Mouse (Mus musculus) common myeloid progenitor, adult 5-6 weeks (primary cell): Measurements from ENCODE around the gene Ankrd10. TPM values are rescaled to one million over a fixed set of nuclear protein-coding genes. Genes with fewer than 3 reads are reported as not detected.
"Not testable (repeated sequence)": the region's sequence is repeated elsewhere in the genome, so short reads cannot be mapped to it uniquely, and the experiment has no call there.

Experiments used
- ATAC-seq: replicated peaks from 2 replicates; pipeline ENCODE4 v1.8.0; 2016; ENCODE audit warnings: low read depth, mild to moderate bottlenecking, moderate TSS enrichment, inconsistent platforms; ENCODE audit not compliant: poor library complexity, severe bottlenecking
- total RNA-seq: library from RNA; stranded (forward); fragments of 200-1000, 187-1606 nt; gene quantifications from 2 replicates; pipeline ENCODE4 v1.2.3, GENCODE M21; 2017

The Ankrd10 gene
- 85.5 and 98.0 TPM in 2 replicates for total RNA-seq

GRCm38 (mm10) chr8:11635611-11636081 lies at the start of gene Ankrd10:
Ankrd10 (minus strand) TSS chr8:11635757.
- peak; percentile 81 for ATAC-seq

GRCm38 (mm10) chr8:11684558-11684957 lies 49.0 kb upstream of the Ankrd10 start:
- ATAC-seq, result no peak

- no peak for ATAC-seq
Observed at GRCm38 (mm10) chr8:11668308-11668707, 32.8 kb upstream of the Ankrd10 start.

GRCm38 (mm10) chr8:11666023-11666716 lies 30.6 kb upstream of the Ankrd10 start:
- ATAC-seq, result not testable (repeated sequence)

- ATAC-seq, result no peak
Observed at GRCm38 (mm10) chr8:11661969-11662368, 26.4 kb upstream of the Ankrd10 start.

- ATAC-seq, result no peak
Observed at GRCm38 (mm10) chr8:11650021-11650420, 14.5 kb upstream of the Ankrd10 start.

GRCm38 (mm10) chr8:11643123-11643522 lies 7.6 kb upstream of the Ankrd10 start:
- no peak for ATAC-seq

- ATAC-seq, result no peak
Observed at GRCm38 (mm10) chr8:11640606-11641005, 5.0 kb upstream of the Ankrd10 start.

- no peak for ATAC-seq
Observed at GRCm38 (mm10) chr8:11637531-11637930, 2.0 kb upstream of the Ankrd10 start.

GRCm38 (mm10) chr8:11636324-11637057 lies 934 bp upstream of the Ankrd10 start:
- ATAC-seq, result peak; percentile 75

- ATAC-seq, result peak; percentile 48
Observed at GRCm38 (mm10) chr8:11635012-11635577, 462 bp downstream of the Ankrd10 start.

GRCm38 (mm10) chr8:11634331-11635011 lies 1.1 kb downstream of the Ankrd10 start:
- ATAC-seq, result 0 out of 2 replicates have a peak, but pooled peaks have one; percentile 1

- ATAC-seq, result no peak
Observed at GRCm38 (mm10) chr8:11633414-11633813, 2.1 kb downstream of the Ankrd10 start.

GRCm38 (mm10) chr8:11632406-11632805 lies 3.2 kb downstream of the Ankrd10 start:
- ATAC-seq, result no peak

GRCm38 (mm10) chr8:11629206-11629605 lies 6.4 kb downstream of the Ankrd10 start:
- no peak for ATAC-seq

- ATAC-seq, result no peak
Observed at GRCm38 (mm10) chr8:11628506-11629132, 6.9 kb downstream of the Ankrd10 start.

GRCm38 (mm10) chr8:11627717-11628116 lies 7.8 kb downstream of the Ankrd10 start:
- ATAC-seq, result no peak

- ATAC-seq, result peak; percentile 29; the same call in 1 of the 2 replicates
Observed at GRCm38 (mm10) chr8:11625084-11625483, 10.5 kb downstream of the Ankrd10 start.

- ATAC-seq, result no peak
Observed at GRCm38 (mm10) chr8:11619091-11619490, 16.5 kb downstream of the Ankrd10 start.

GRCm38 (mm10) chr8:11618063-11618462 lies 17.5 kb downstream of the Ankrd10 start:
- no peak for ATAC-seq
